Mouse (Mus musculus) kidney, embryonic 14.5 days (tissue): ENCODE results near the gene Zbtb20. TPM values are rescaled to one million over a fixed set of nuclear protein-coding genes. Genes with fewer than 3 reads are reported as not detected.

ENCODE experiments used
- ATAC-seq: fragments of 200-750 bp; cut with Nextera tagmentation; 2 replicates; pipeline ENCODE4 v1.8.0; 2017; ENCODE audit warnings: moderate number of reproducible peaks, mild to moderate bottlenecking, moderate TSS enrichment, moderate library complexity; ENCODE audit not compliant: low FRiP score, low TSS enrichment
- H3K27ac ChIP-seq: fragments of 300-500 bp; sonication (generic); 2 replicates; pipeline ENCODE4 v1.5.1; 2014; ENCODE audit warnings: low read depth, mild to moderate bottlenecking, low read length, moderate library complexity, mixed read lengths
- H3K27me3 ChIP-seq: fragments of 300-500 bp; sonication (generic); 2 replicates; pipeline ENCODE4 v1.6.1; 2014; ENCODE audit warnings: mild to moderate bottlenecking, low read length; ENCODE audit not compliant: control insufficient read depth, insufficient read depth
- H3K36me3 ChIP-seq: fragments of 300-500 bp; sonication (generic); 2 replicates; pipeline ENCODE4 v1.6.1; 2014; ENCODE audit warnings: low read length, mixed read lengths; ENCODE audit not compliant: control insufficient read depth, insufficient read depth
- H3K4me1 ChIP-seq: fragments of 300-500 bp; sonication (generic); 2 replicates; pipeline ENCODE4 v1.6.1; 2014; ENCODE audit warnings: low read length, mixed read lengths; ENCODE audit not compliant: control insufficient read depth, insufficient read depth
- H3K4me2 ChIP-seq: fragments of 300-500 bp; sonication (generic); replicated peaks from 2 replicates; pipeline ENCODE4 v1.6.1; 2014; ENCODE audit warnings: low read depth, mild to moderate bottlenecking, low read length
- H3K4me3 ChIP-seq: fragments of 300-500 bp; sonication (generic); 2 replicates; pipeline ENCODE4 v1.5.1; 2014; ENCODE audit warnings: mild to moderate bottlenecking, low read length
- H3K9ac ChIP-seq: fragments of 300-500 bp; sonication (generic); 2 replicates; pipeline ENCODE4 v1.6.1; 2014; ENCODE audit warnings: low read depth, mild to moderate bottlenecking, low read length, moderate library complexity
- H3K9me3 ChIP-seq: fragments of 300-500 bp; sonication (generic); 2 replicates; pipeline ENCODE4 v1.6.1; 2016; ENCODE audit warnings: low read length; ENCODE audit not compliant: control insufficient read depth
- WGBS: fragments of 180-500 bp; shearing (Covaris S2); extraction: QIAGEN DNeasy Blood & Tissue Kit; methylation state at CpG from one replicate; pipeline ENCODE4 v1.1.7; 2014; 5-methylcytosine and 5-hydroxymethylcytosine counted together
- polyA plus RNA-seq: library from polyadenylated mRNA; unstranded; fragments of >200 nt; fragmentation: Nextera tagmentation; extraction: Ambion mirVana; gene quantifications from 2 replicates; pipeline ENCODE4 v1.2.1, GENCODE M21; 2014

The Zbtb20 gene
- polyA plus RNA-seq, 1 experiment from 2014 or later, result 43.3 TPM

- ATAC-seq, result no peak
- H3K36me3 ChIP-seq, result no peaks in the 10 kb centered on the region
- H3K9ac ChIP-seq, result no peak overlapping the region
- no peaks in the 10 kb centered on the region for H3K9me3 ChIP-seq
- WGBS, result 12% methylated on average over 10 of the region's 10 CpGs
- no peak overlapping the region for H3K4me3 ChIP-seq
- peak overlapping the region; percentile 57; the same call in 1 of the 2 replicates for H3K27ac ChIP-seq
- H3K4me1 ChIP-seq, result peaks cover 28% of the 10 kb centered on the region; the same call in 1 of the 2 replicates
- H3K4me2 ChIP-seq, result no peak overlapping the region
- H3K27me3 ChIP-seq, result no peaks in the 10 kb centered on the region
These were observed 701.7 kb downstream of the Zbtb20 start for GRCm38 (mm10) chr16:43577399-43577798.

GRCm38 (mm10) chr16:43578351-43578750 is 702.7 kb downstream of the Zbtb20 start:
- H3K4me3 ChIP-seq, result no peak overlapping the region
- H3K4me2 ChIP-seq, result no peak overlapping the region
- no peaks in the 10 kb centered on the region for H3K36me3 ChIP-seq
- peaks cover 28% of the 10 kb centered on the region; the same call in 1 of the 2 replicates for H3K4me1 ChIP-seq
- no peaks in the 10 kb centered on the region for H3K27me3 ChIP-seq
- H3K9me3 ChIP-seq, result no peaks in the 10 kb centered on the region
- WGBS, result 57% methylated on average over 5 of the region's 5 CpGs
- no peak overlapping the region for H3K27ac ChIP-seq
- no peak for ATAC-seq
- H3K9ac ChIP-seq, result no peak overlapping the region

- Histone ChIP-seq H3K27me3 (no peaks in the 10 kb centered on the region), H3K27ac (no peak overlapping the region)
These were observed 703.4 kb downstream of the Zbtb20 start for GRCm38 (mm10) chr16:43579111-43579510.

GRCm38 (mm10) chr16:43580321-43580822 is 704.7 kb downstream of the Zbtb20 start:
- WGBS, result 89% methylated on average over 6 of the region's 6 CpGs

More at GRCm38 (mm10) chr16:43579111-43579510, 703.4 kb downstream of the Zbtb20 start:
- 84% methylated on average over 4 of the region's 4 CpGs for WGBS
- Histone ChIP-seq H3K4me3 (no peak overlapping the region), H3K4me2 (no peak overlapping the region), H3K9me3 (no peaks in the 10 kb centered on the region), H3K36me3 (no peaks in the 10 kb centered on the region), H3K4me1 (peaks cover 28% of the 10 kb centered on the region; the same call in 1 of the 2 replicates), H3K9ac (no peak overlapping the region)
- ATAC-seq, result no peak

GRCm38 (mm10) chr16:43581551-43581950 is 705.9 kb downstream of the Zbtb20 start:
- Histone ChIP-seq H3K4me1 (peaks cover 24% of the 10 kb centered on the region; the same call in 1 of the 2 replicates), H3K4me2 (no peak overlapping the region), H3K36me3 (no peaks in the 10 kb centered on the region), H3K9ac (no peak overlapping the region), H3K27ac (peak overlapping the region; percentile 6; the same call in 1 of the 2 replicates), H3K9me3 (no peaks in the 10 kb centered on the region), H3K4me3 (no peak overlapping the region), H3K27me3 (no peaks in the 10 kb centered on the region)
- WGBS, result 43% methylated on average over 4 of the region's 4 CpGs
- ATAC-seq, result peak; percentile 50; the same call in 1 of the 2 replicates

More at GRCm38 (mm10) chr16:43580321-43580822, 704.7 kb downstream of the Zbtb20 start:
- peaks cover 24% of the 10 kb centered on the region; the same call in 1 of the 2 replicates for H3K4me1 ChIP-seq
- H3K4me3 ChIP-seq, result no peak overlapping the region
- ATAC-seq, result no peak
- no peaks in the 10 kb centered on the region for H3K27me3 ChIP-seq
- no peak overlapping the region; the same call in 1 of the 2 replicates for H3K27ac ChIP-seq
- H3K9ac ChIP-seq, result no peak overlapping the region
- H3K9me3 ChIP-seq, result no peaks in the 10 kb centered on the region
- no peak overlapping the region for H3K4me2 ChIP-seq
- H3K36me3 ChIP-seq, result no peaks in the 10 kb centered on the region

GRCm38 (mm10) chr16:43586859-43587429 is 711.3 kb downstream of the Zbtb20 start:
- Histone ChIP-seq H3K4me2 (no peak overlapping the region), H3K4me3 (no peak overlapping the region), H3K27ac (no peak overlapping the region), H3K9me3 (no peaks in the 10 kb centered on the region), H3K27me3 (no peaks in the 10 kb centered on the region), H3K4me1 (peaks cover 7% of the 10 kb centered on the region; the same call in 1 of the 2 replicates), H3K36me3 (no peaks in the 10 kb centered on the region), H3K9ac (no peak overlapping the region)
- ATAC-seq, result no peak
- 87% methylated on average over 4 of the region's 4 CpGs for WGBS

GRCm38 (mm10) chr16:43590704-43591493 is 715.2 kb downstream of the Zbtb20 start:
- Histone ChIP-seq H3K4me1 (0 out of 2 replicates have a peak, but pooled peaks cover 3% of the 10 kb centered on the region), H3K36me3 (no peaks in the 10 kb centered on the region), H3K27me3 (no peaks in the 10 kb centered on the region), H3K9me3 (no peaks in the 10 kb centered on the region), H3K4me2 (no peak overlapping the region), H3K4me3 (no peak overlapping the region), H3K9ac (no peak overlapping the region), H3K27ac (no peak overlapping the region)
- no peak for ATAC-seq
- WGBS, result 83% methylated on average over 7 of the region's 7 CpGs

GRCm38 (mm10) chr16:43592062-43592461 is 716.4 kb downstream of the Zbtb20 start:
- Histone ChIP-seq H3K27ac (no peak overlapping the region), H3K4me1 (0 out of 2 replicates have a peak, but pooled peaks cover 3% of the 10 kb centered on the region), H3K9me3 (no peaks in the 10 kb centered on the region), H3K27me3 (no peaks in the 10 kb centered on the region), H3K36me3 (no peaks in the 10 kb centered on the region), H3K9ac (no peak overlapping the region), H3K4me2 (no peak overlapping the region), H3K4me3 (no peak overlapping the region)
- ATAC-seq, result no peak
- WGBS, result 62% methylated on average over 5 of the region's 5 CpGs
